Mouse (Mus musculus) thymus, adult 2 months (tissue): ENCODE results near the gene Arap1.

Source experiments
- CTCF ChIP-seq: fragments of 200-500 bp; IDR thresholded peaks from 2 replicates; pipeline ENCODE4 v1.5.1; 2012; ENCODE audit warnings: mild to moderate bottlenecking, control low read depth, low read length, moderate library complexity, borderline replicate concordance; ENCODE audit not compliant: control insufficient read depth, poor library complexity, insufficient read depth; ENCODE audit errors: extremely low read depth
- POLR2A ChIP-seq: fragments of 200-500 bp; IDR thresholded peaks from 2 replicates; pipeline ENCODE4 v1.6.1; 2012; ENCODE audit warnings: mild to moderate bottlenecking, low read length, control low read depth, moderate library complexity; ENCODE audit not compliant: control insufficient read depth, poor library complexity, insufficient read depth; ENCODE audit errors: extremely low read depth

- TF ChIP-seq CTCF (no peak), POLR2A (no peak)
Observed at GRCm38 (mm10) chr7:101332045-101332831, 15.6 kb upstream of the Arap1 start.
